Mouse (Mus musculus) CD4-positive, CD25-positive, alpha-beta regulatory T cell, adult 2 months (primary cell): Measurements from ENCODE around the gene Olfr573-ps1.

ENCODE experiments used
- DNase-seq: peaks from one replicate; pipeline ENCODE4 v3.0.0-alpha.2; 2012; ENCODE audit warnings: low read depth, low spot score

The Olfr573-ps1 gene

GRCm38 (mm10) chr7:102942475-102942874 is at the start of gene Olfr573-ps1:
Gene Olfr573-ps1 (minus strand): TSS chr7:102942575.
- no peak for DNase-seq

DNA sequence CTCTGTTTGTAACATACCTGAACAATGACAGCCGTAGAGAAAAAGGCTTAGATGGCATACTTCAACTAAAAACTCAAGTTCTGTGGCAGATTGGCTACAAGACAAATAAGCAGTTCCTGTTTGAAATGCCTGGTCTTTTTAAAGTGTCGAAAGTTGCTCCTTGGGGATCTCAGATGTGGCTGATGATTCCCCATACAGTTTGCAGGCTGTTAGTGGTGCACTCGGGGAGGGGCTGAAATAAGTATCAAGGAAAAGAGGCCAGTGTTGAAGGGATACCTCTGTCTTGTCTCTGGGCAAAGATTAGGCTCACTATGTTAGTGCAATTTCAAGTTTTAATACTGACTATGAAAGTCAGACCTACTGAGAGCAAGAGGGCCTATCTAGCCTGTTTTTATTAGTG is 46.8 kb upstream of the Olfr573-ps1 start, which contains the start of gene Olfr578:
Gene Olfr578, minus strand, starts transcription at position 101 of the 400 bp plus-strand sequence.
- DNase-seq: no peak

- no peak for DNase-seq
Measured at GRCm38 (mm10) chr7:102975843-102976242, 33.5 kb upstream of the Olfr573-ps1 start, which contains the start of gene Olfr577. Gene Olfr577 (minus strand): TSS chr7:102975943.

DNA sequence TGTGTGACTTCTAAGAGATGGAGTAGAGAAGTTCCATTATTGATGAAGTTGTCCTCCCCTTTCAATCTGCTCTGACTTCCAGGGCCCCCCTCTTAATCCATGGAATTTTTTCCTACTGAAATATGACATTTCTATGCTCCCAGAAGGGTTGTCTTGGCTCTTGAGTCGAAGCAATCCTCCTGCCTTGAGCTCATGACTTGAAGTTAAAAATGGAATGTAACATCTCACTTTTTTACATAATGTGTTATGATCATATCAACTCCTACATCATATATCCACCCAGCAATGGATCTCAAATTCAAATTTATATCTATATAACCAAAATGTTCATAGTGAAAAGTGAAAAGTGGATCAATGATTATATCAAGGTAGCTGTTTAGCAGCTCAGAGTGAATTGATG is 32.0 kb upstream of the Olfr573-ps1 start:
- DNase-seq: no peak

DNA sequence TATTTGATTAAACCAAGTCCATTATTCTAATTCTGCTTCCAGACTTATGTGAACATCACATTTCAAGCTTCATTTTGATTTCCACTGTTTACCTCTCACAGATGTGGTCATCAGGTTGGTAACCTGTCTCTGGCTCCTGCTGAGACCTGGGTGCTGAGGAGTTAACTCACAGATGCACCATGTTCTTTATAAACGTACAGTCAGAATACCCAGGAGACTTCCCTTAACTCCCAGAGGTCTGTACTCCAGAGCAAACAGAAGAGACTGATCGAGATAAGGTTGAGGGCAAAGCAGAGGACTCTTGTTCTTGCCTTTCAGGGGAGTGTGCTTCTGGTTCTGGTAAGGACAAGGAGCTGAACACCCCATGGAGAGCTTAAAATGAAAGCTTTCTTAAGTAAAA is 20.0 kb upstream of the Olfr573-ps1 start, which contains the start of gene Olfr576:
Gene Olfr576, plus strand, starts transcription at position 301 of the 400 bp plus-strand sequence.
- no peak for DNase-seq

- DNase-seq: no peak
Measured at GRCm38 (mm10) chr7:102958593-102958992, 16.2 kb upstream of the Olfr573-ps1 start, which contains the start of gene Olfr575. Gene Olfr575 (minus strand): TSS chr7:102958775.

DNA sequence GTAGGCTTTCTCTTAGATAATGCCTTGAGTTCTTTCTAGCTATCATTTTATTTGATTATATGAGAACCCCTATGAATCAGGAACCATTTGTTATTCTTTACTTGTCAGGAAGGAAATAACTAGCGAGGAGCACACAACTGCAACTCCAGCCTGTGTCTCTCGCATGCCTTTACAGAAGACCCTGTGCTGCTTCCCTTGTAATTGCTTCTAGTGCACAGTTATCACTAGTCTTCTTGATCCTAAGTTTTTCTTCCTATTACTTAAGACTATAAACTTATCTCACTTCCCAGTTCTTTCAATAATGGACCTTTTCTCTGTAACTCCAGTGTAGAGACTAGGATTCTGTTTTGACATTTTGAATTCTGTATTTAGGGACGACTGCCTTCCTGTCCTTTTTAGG is 15.8 kb upstream of the Olfr573-ps1 start:
- no peak for DNase-seq

- no peak for DNase-seq
Measured at GRCm38 (mm10) chr7:102950732-102951131, 8.4 kb upstream of the Olfr573-ps1 start.

DNA sequence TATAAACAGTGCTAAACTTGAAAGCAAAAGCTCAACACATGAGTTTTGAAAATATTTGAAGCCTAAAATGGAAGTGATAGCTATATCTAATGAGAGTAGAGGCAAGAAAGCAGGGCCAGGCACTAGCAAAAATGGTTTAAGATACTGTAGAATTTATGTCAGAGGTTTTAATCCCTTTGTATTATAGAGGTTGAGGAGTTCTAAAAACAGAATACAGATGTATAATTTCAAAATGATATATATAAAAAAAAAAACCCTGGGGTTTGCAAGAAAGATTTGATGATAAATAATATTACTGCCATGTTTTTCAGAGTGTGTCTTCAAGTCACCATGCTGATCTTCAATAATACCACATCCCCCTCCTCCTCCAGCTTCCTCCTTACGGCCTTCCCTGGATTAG is 5.8 kb upstream of the Olfr573-ps1 start, which contains the start of gene Olfr574:
Gene Olfr574, plus strand, starts transcription at position 301 of the 400 bp plus-strand sequence.
- no peak for DNase-seq

DNA sequence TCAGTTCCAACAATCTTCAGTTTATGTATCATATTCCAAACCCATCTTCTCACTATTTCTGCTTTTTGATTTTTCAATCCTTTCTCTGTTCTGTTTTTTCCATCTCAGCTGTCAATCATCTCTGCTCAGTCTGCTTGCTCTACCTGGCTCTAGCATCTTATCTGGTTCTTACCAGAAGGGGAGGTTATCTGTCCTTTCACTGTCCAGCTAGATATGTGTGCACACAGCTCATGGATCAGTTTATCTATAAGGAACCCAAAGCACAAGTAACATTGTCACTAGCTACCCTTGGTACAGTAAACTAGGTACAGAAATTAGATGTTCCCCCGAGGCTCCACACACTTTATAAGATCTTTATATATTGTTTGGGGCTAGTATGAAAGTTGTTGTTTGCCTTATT is 1.0 kb upstream of the Olfr573-ps1 start:
- no peak for DNase-seq

DNA sequence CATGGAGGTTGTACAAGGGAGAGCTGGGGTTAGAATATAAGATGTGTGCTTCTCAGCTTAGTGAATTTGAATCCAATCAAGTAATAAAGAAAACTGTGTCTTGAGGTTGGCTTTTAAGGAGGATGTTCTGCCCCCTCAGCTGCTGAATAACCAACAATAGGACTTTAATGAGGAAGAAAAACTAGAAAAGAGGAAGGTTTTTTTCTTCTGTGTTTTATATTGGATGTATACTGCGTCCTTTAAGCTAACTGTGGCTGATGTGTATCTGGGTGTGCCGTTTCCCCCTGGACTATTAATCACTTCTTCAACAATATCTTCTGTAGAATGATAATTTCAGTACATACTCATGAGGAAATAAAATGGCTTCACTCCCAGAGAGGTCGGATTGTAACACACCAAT is 15.3 kb downstream of the Olfr573-ps1 start:
- DNase-seq: no peak

- DNase-seq: no peak
Measured at GRCm38 (mm10) chr7:102924109-102924508, 18.3 kb downstream of the Olfr573-ps1 start, which contains the start of gene Olfr572. Gene Olfr572 (plus strand): TSS chr7:102924409.

DNA sequence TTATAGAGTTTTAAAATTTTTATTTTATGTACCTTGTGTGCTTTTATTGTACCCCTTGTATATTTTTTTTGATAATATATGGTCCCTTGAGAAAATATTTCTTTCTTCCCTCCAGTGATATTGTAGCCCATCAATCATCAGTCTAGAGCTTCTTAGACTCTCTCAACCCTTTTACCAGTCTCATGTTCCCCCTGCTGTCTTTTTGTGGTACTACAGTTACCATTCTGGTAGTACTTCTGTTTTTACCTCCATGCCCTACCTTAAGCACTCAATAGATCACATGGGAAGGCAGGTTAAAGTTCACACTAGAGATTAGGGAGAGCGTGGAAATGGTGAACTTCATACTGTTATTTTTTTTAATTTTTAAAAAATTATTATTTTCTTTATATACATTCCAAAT is 22.7 kb downstream of the Olfr573-ps1 start:
- peak; percentile 64 for DNase-seq

- no peak for DNase-seq
Measured at GRCm38 (mm10) chr7:102917032-102917875, 25.1 kb downstream of the Olfr573-ps1 start, which contains the start of gene Olfr571. Gene Olfr571 (minus strand): TSS chr7:102917536.

- no peak for DNase-seq
Measured at GRCm38 (mm10) chr7:102916405-102916804, 26.0 kb downstream of the Olfr573-ps1 start.

DNA sequence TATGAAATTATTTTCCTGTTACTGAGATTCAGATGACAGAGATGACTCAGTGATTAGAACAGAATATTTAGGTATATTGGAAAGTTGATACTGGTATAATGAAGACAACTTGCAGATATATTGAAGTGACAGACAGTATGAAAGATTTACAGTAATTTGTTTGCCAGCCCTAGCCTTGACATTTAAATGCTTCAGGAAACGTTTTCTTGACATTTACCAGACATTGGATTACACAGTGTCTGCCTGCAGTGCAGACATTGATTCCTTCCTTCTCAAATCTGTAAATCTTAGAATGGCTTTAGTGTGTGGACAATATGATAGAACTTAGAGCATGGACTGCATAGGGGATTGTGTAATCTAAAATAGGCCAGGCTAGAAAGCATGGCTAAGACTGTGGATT is 27.1 kb downstream of the Olfr573-ps1 start:
- no peak for DNase-seq
